In genomic region chr5:110415806-110416700, GRCm38 (mm10) we compare ENCODE assay signal across 9 mouse cellular contexts. TPM values are rescaled to one million over a fixed set of nuclear protein-coding genes. Genes with fewer than 3 reads are reported as not detected.
DNase-seq lines count a peak whose midpoint lies in the region; ATAC-seq and TF ChIP-seq lines count a peak whose summit lies in the region.
"Had no signal": no experiment of that assay in that cellular context is flagged by ENCODE, and none has a peak within 500 bp of the region (broad histone marks: within the 10 kb centered on the region; RNA-seq: fewer than 3 reads in every experiment).

No protein-coding gene starts in this region.

- intact Hi-C loops in left cerebral cortex, postnatal 25 days (cut with DNase I), result no loop called here

- no peaks in the 10 kb centered on the region for H3K36me3 ChIP-seq in forebrain, embryonic 15.5 days
- H3K36me3 ChIP-seq in hindbrain, embryonic 13.5 days, result peaks cover 7% of the 10 kb centered on the region; the same call in 1 of the 2 replicates

- no peak overlapping the region for H3K4me3 ChIP-seq in layer of hippocampus, adult 2 months
- no peak overlapping the region for H3K4me3 ChIP-seq in forebrain, embryonic 15.5 days
- no peak overlapping the region for H3K4me3 ChIP-seq in hindbrain, embryonic 13.5 days

- H3K9me3 ChIP-seq in forebrain, embryonic 15.5 days, result no peaks in the 10 kb centered on the region
- no peaks in the 10 kb centered on the region for H3K9me3 ChIP-seq in hindbrain, embryonic 13.5 days

- H3K4me2 ChIP-seq in forebrain, embryonic 15.5 days (replicated peaks), result 0 out of 2 replicates have a peak overlapping the region, but pooled peaks have one; percentile 14
- H3K4me2 ChIP-seq in hindbrain, embryonic 13.5 days, result 0 out of 2 replicates have a peak overlapping the region, but pooled peaks have one; percentile 10

- no peak for DNase-seq in layer of hippocampus, adult 2 months (ENCODE audit: low spot score in 2 of 2)
- DNase-seq in layer of hippocampus, adult 9-11 months, result no peak
- DNase-seq in retina, postnatal 1 day, result peak; percentile 46
- DNase-seq in kidney, adult 8-10 months, result no peak
- DNase-seq in left cerebral cortex, postnatal 25 days (ENCODE audit: low spot score in 2 of 2), result no peak
- DNase-seq: liver, postnatal 0 days had no signal

- peak; percentile 12 for ATAC-seq in forebrain, embryonic 15.5 days (replicated peaks)
- peak; percentile 34 for ATAC-seq in hindbrain, embryonic 13.5 days (ENCODE audit: low FRiP score)
- ATAC-seq: liver, postnatal 0 days had no signal

- H3K9ac ChIP-seq in forebrain, embryonic 15.5 days (replicated peaks), result no peak overlapping the region
- H3K9ac ChIP-seq in hindbrain, embryonic 13.5 days, result peak overlapping the region; percentile 46
- H3K9ac ChIP-seq: liver, postnatal 0 days had no signal

- WGBS in forebrain, embryonic 15.5 days, result 20% methylated on average over 12 of the region's 13 CpGs
- WGBS in hindbrain, embryonic 13.5 days, result 39% methylated on average over 11 of the region's 13 CpGs

- no peak for TF ChIP-seq CTCF in layer of hippocampus, adult 2 months (conservative IDR thresholded peaks at IDR 0.05)

- H3K27me3 ChIP-seq in forebrain, embryonic 15.5 days, result no peaks in the 10 kb centered on the region
- peaks cover 24% of the 10 kb centered on the region for H3K27me3 ChIP-seq in hindbrain, embryonic 13.5 days

- peak overlapping the region; percentile 88 for H3K27ac ChIP-seq in layer of hippocampus, adult 2 months
- H3K27ac ChIP-seq in forebrain, embryonic 15.5 days (replicated peaks), result peak overlapping the region; percentile 92
- H3K27ac ChIP-seq in hindbrain, embryonic 13.5 days, result peak overlapping the region; percentile 90
- H3K27ac ChIP-seq: stomach, postnatal 0 days had no signal

- peaks cover 54% of the 10 kb centered on the region for H3K4me1 ChIP-seq in forebrain, embryonic 15.5 days
- peaks cover 49% of the 10 kb centered on the region for H3K4me1 ChIP-seq in hindbrain, embryonic 13.5 days (replicated peaks)

RNA-seq across cellular contexts. Expression of gene Fbrsl1, which starts 32.2 kb away (rescaled TPM):
- 10 to 100 TPM; 79.9 to 94.0 TPM for total RNA-seq in layer of hippocampus, adult 2 months (2021)
- polyA plus RNA-seq in forebrain, embryonic 15.5 days (2015; fragmentation: Nextera tagmentation; extraction: Ambion mirVana), result 26.4 and 30.8 TPM in 2 replicates
- polyA plus RNA-seq in hindbrain, embryonic 13.5 days (2015; fragmentation: Nextera tagmentation; extraction: Ambion mirVana), result 18.7 and 20.7 TPM in 2 replicates
- 10 to 100 TPM; 68.6 to 73.8 TPM for total RNA-seq in left cerebral cortex, postnatal 25 days (2021)
